Mouse (Mus musculus): ENCODE results near the gene Btbd9.

Gene Btbd9

GRCm38 (mm10) chr17:30406002-30406401, 170.3 kb downstream of the Btbd9 start:
- DNase-seq (ENCODE audit: low read depth, low spot score): no peak

GRCm38 (mm10) chr17:30402871-30403270, 173.4 kb downstream of the Btbd9 start:
- no peak for DNase-seq (ENCODE audit: low read depth, low spot score)

- DNase-seq (ENCODE audit: low read depth, low spot score): no peak
These were observed 181.0 kb downstream of the Btbd9 start for GRCm38 (mm10) chr17:30395261-30395660.

GRCm38 (mm10) chr17:30392031-30392430, 184.3 kb downstream of the Btbd9 start:
- no peak for DNase-seq (ENCODE audit: low read depth, low spot score)

GRCm38 (mm10) chr17:30391220-30391619, 185.1 kb downstream of the Btbd9 start:
- no peak for DNase-seq (ENCODE audit: low read depth, low spot score)

GRCm38 (mm10) chr17:30389686-30390085, 186.6 kb downstream of the Btbd9 start:
- peak; percentile 62 for DNase-seq (ENCODE audit: low read depth, low spot score)

GRCm38 (mm10) chr17:30388817-30389216, 187.5 kb downstream of the Btbd9 start:
- DNase-seq (ENCODE audit: low read depth, low spot score): no peak

GRCm38 (mm10) chr17:30388391-30388790, 187.9 kb downstream of the Btbd9 start:
- no peak for DNase-seq (ENCODE audit: low read depth, low spot score)

GRCm38 (mm10) chr17:30386241-30386640, 190.0 kb downstream of the Btbd9 start:
- no peak for DNase-seq (ENCODE audit: low read depth, low spot score)

- no peak for DNase-seq (ENCODE audit: low read depth, low spot score)
These were observed 192.6 kb downstream of the Btbd9 start for GRCm38 (mm10) chr17:30383649-30384048.

- DNase-seq (ENCODE audit: low read depth, low spot score): no peak
These were observed 197.9 kb downstream of the Btbd9 start for GRCm38 (mm10) chr17:30378221-30379010.

GRCm38 (mm10) chr17:30377754-30378153, 198.5 kb downstream of the Btbd9 start:
- DNase-seq (ENCODE audit: low read depth, low spot score): no peak

- no peak for DNase-seq (ENCODE audit: low read depth, low spot score)
These were observed 201.2 kb downstream of the Btbd9 start for GRCm38 (mm10) chr17:30375107-30375506.

- no peak for DNase-seq (ENCODE audit: low read depth, low spot score)
These were observed 207.7 kb downstream of the Btbd9 start for GRCm38 (mm10) chr17:30368559-30368958.

- no peak for DNase-seq (ENCODE audit: low read depth, low spot score)
These were observed 211.6 kb downstream of the Btbd9 start for GRCm38 (mm10) chr17:30364701-30365100.

GRCm38 (mm10) chr17:30363365-30363764, 212.9 kb downstream of the Btbd9 start:
- DNase-seq (ENCODE audit: low read depth, low spot score): no peak

- no peak for DNase-seq (ENCODE audit: low read depth, low spot score)
These were observed 215.6 kb downstream of the Btbd9 start for GRCm38 (mm10) chr17:30360654-30361053.

GRCm38 (mm10) chr17:30359392-30359791, 216.9 kb downstream of the Btbd9 start:
- DNase-seq (ENCODE audit: low read depth, low spot score): peak; percentile 55

- DNase-seq (ENCODE audit: low read depth, low spot score): no peak
These were observed 220.9 kb downstream of the Btbd9 start for GRCm38 (mm10) chr17:30355431-30355830.

GRCm38 (mm10) chr17:30354381-30354780, 221.9 kb downstream of the Btbd9 start:
- DNase-seq (ENCODE audit: low read depth, low spot score): no peak

GRCm38 (mm10) chr17:30348031-30348430, 228.3 kb downstream of the Btbd9 start:
- no peak for DNase-seq (ENCODE audit: low read depth, low spot score)

GRCm38 (mm10) chr17:30347101-30347613, 229.1 kb downstream of the Btbd9 start:
- DNase-seq (ENCODE audit: low read depth, low spot score): no peak

GRCm38 (mm10) chr17:30345008-30345407, 231.3 kb downstream of the Btbd9 start:
- DNase-seq (ENCODE audit: low read depth, low spot score): no peak
